Mouse (Mus musculus) G1E (cell line): ENCODE results near the gene Sp7.

Source experiments
- CTCF ChIP-seq: IDR thresholded peaks from 2 replicates; pipeline ENCODE4 v1.5.1; 2012; ENCODE audit warnings: low read depth, low read length, inconsistent platforms, mixed read lengths
- GATA1 ChIP-seq: IDR thresholded peaks from 2 replicates; pipeline ENCODE4 v1.6.1; 2012; ENCODE audit warnings: borderline replicate concordance, low read length, inconsistent platforms, mixed read lengths
- GATA2 ChIP-seq: IDR thresholded peaks from 2 replicates; pipeline ENCODE4 v1.6.1; 2012; ENCODE audit warnings: low read depth, low read length, inconsistent platforms, borderline replicate concordance

GRCm38 (mm10) chr15:102311489-102311888 is 55.5 kb downstream of the Sp7 start:
- no peak for TF ChIP-seq CTCF
- no peak for TF ChIP-seq GATA2
- no peak for TF ChIP-seq GATA1
